Comparison of ENCODE assay signal across 26 mouse cellular contexts in genomic region chr10:77298621-77299020, GRCm38 (mm10). TPM values are rescaled to one million over a fixed set of nuclear protein-coding genes. Genes with fewer than 3 reads are reported as not detected.
A peak's percentile ranks its signal among the peaks of the same experiment; 100 is the strongest.
DNase-seq lines count a peak whose midpoint lies in the region; ATAC-seq and TF ChIP-seq lines count a peak whose summit lies in the region.
"Had no signal": no experiment of that assay in that cellular context is flagged by ENCODE, and none has a peak within 500 bp of the region (broad histone marks: within the 10 kb centered on the region; RNA-seq: fewer than 3 reads in every experiment).

No protein-coding gene starts in this region.

- peak; percentile 40; the same call in 1 of the 2 replicates for TF ChIP-seq EP300 in liver, embryonic 14.5 days (IDR thresholded peaks at IDR 0.05; ENCODE audit: low read depth)

- no peak overlapping the region for H3K4me3 ChIP-seq in forebrain, embryonic 11.5 days (ENCODE audit: low read depth, low read length)
- H3K4me3 ChIP-seq in forebrain, embryonic 13.5 days, result no peak overlapping the region
- no peak overlapping the region for H3K4me3 ChIP-seq in liver, embryonic 14.5 days (ENCODE audit: insufficient read depth in 1 of 2, low read depth in 2 of 2, low read length in 2 of 2)
- H3K4me3 ChIP-seq in kidney, embryonic 15.5 days (replicated peaks), result no peak overlapping the region
- H3K4me3 ChIP-seq: embryonic facial prominence, embryonic 10.5 days; embryonic facial prominence, embryonic 15.5 days; hindbrain, embryonic 10.5 days; hindbrain, embryonic 15.5 days had no signal

- H3K4me1 ChIP-seq in forebrain, embryonic 11.5 days (replicated peaks; ENCODE audit: control insufficient read depth, insufficient read depth, low read length), result no peaks in the 10 kb centered on the region
- H3K4me1 ChIP-seq in forebrain, embryonic 13.5 days, result no peaks in the 10 kb centered on the region
- H3K4me1 ChIP-seq in liver, embryonic 14.5 days (replicated peaks; ENCODE audit: control insufficient read depth in 2 of 2, insufficient read depth in 2 of 2, low read length in 1 of 2), result peaks cover 25 to 38% of the 10 kb centered on the region in 2 experiments
- no peaks in the 10 kb centered on the region for H3K4me1 ChIP-seq in kidney, embryonic 15.5 days
- H3K4me1 ChIP-seq: embryonic facial prominence, embryonic 10.5 days; embryonic facial prominence, embryonic 15.5 days; hindbrain, embryonic 10.5 days; hindbrain, embryonic 15.5 days had no signal

- H3K36me3 ChIP-seq in forebrain, embryonic 11.5 days (ENCODE audit: control insufficient read depth, insufficient read depth, low read length), result no peaks in the 10 kb centered on the region
- peaks cover 15% of the 10 kb centered on the region for H3K36me3 ChIP-seq in forebrain, embryonic 13.5 days (ENCODE audit: poor library complexity, severe bottlenecking)
- no peaks in the 10 kb centered on the region for H3K36me3 ChIP-seq in liver, embryonic 14.5 days (replicated peaks; ENCODE audit: control insufficient read depth, insufficient read depth, low read depth)
- H3K36me3 ChIP-seq in kidney, embryonic 15.5 days, result peaks cover 8% of the 10 kb centered on the region; the same call in 1 of the 2 replicates
- H3K36me3 ChIP-seq: embryonic facial prominence, embryonic 15.5 days had no signal

- ATAC-seq in forebrain, embryonic 11.5 days (replicated peaks; ENCODE audit: low FRiP score), result no peak
- no peak for ATAC-seq in forebrain, embryonic 13.5 days
- ATAC-seq in erythroblast, adult 5-6 weeks (replicated peaks; ENCODE audit: low FRiP score, poor library complexity, severe bottlenecking), result peak; percentile 65
- peak; percentile 78 for ATAC-seq in liver, embryonic 14.5 days (ENCODE audit: insufficient read depth)
- no peak for ATAC-seq in kidney, embryonic 15.5 days (replicated peaks; ENCODE audit: low FRiP score)
- ATAC-seq: forebrain, embryonic 16.5 days; midbrain, embryonic 16.5 days had no signal

- DNase-seq in forebrain, embryonic 11.5 days (ENCODE audit: low spot score), result peak; percentile 4
- DNase-seq in liver, embryonic 14.5 days (ENCODE audit: low read depth in 3 of 3, low spot score in 3 of 3), result peak; percentile 33 to 52 (median 43)
- DNase-seq in cerebellum, adult 18-20 months, result no peak
- DNase-seq in gastrocnemius, postnatal 25 days, result no peak
- DNase-seq: adrenal gland, adult 8-10 months; cerebellum, adult 2 months; cerebellum, postnatal 14 days; gastrocnemius, postnatal 10 days; heart, postnatal 14 days; kidney, adult 18-20 months; kidney, postnatal 4 days; lung, embryonic 14.5 days; lung, postnatal 14 days; spleen, adult 18-20 months had no signal

- no peak overlapping the region for H3K4me2 ChIP-seq in forebrain, embryonic 11.5 days (ENCODE audit: low read depth, low read length, severe bottlenecking)
- no peak overlapping the region for H3K4me2 ChIP-seq in forebrain, embryonic 13.5 days
- peak overlapping the region; percentile 9; the same call in 1 of the 2 replicates for H3K4me2 ChIP-seq in liver, embryonic 14.5 days (ENCODE audit: low read depth)
- H3K4me2 ChIP-seq in kidney, embryonic 15.5 days, result no peak overlapping the region
- H3K4me2 ChIP-seq: embryonic facial prominence, embryonic 15.5 days; hindbrain, embryonic 15.5 days; lung, embryonic 14.5 days; midbrain, embryonic 11.5 days had no signal

- WGBS in forebrain, embryonic 11.5 days, result 88% methylated on average over 8 of the region's 8 CpGs
- WGBS in forebrain, embryonic 13.5 days, result 86% methylated on average over 8 of the region's 8 CpGs
- 16% methylated on average over 8 of the region's 8 CpGs for WGBS in liver, embryonic 14.5 days (ENCODE audit: insufficient replicate concordance)
- WGBS in kidney, embryonic 15.5 days, result 67% methylated on average over 8 of the region's 8 CpGs

- no peaks in the 10 kb centered on the region for H3K27me3 ChIP-seq in forebrain, embryonic 11.5 days (ENCODE audit: control insufficient read depth, insufficient read depth, low read length)
- no peaks in the 10 kb centered on the region for H3K27me3 ChIP-seq in forebrain, embryonic 13.5 days
- H3K27me3 ChIP-seq in liver, embryonic 14.5 days (ENCODE audit: control insufficient read depth, insufficient read depth, low read length), result no peaks in the 10 kb centered on the region
- no peaks in the 10 kb centered on the region for H3K27me3 ChIP-seq in kidney, embryonic 15.5 days
- H3K27me3 ChIP-seq: CH12.LX; embryonic facial prominence, embryonic 15.5 days; hindbrain, embryonic 15.5 days had no signal

- no peak overlapping the region for H3K27ac ChIP-seq in forebrain, embryonic 11.5 days (ENCODE audit: low read depth, low read length)
- H3K27ac ChIP-seq in forebrain, embryonic 13.5 days, result no peak overlapping the region
- H3K27ac ChIP-seq in liver, embryonic 14.5 days, result no peak overlapping the region; the same call in 1 of the 2 replicates
- H3K27ac ChIP-seq in kidney, embryonic 15.5 days, result no peak overlapping the region
- H3K27ac ChIP-seq: embryonic facial prominence, embryonic 10.5 days; embryonic facial prominence, embryonic 15.5 days; hindbrain, embryonic 10.5 days; hindbrain, embryonic 15.5 days; kidney, postnatal 0 days had no signal

- TF ChIP-seq CTCF in liver, embryonic 14.5 days (IDR thresholded peaks at IDR 0.05; ENCODE audit: low read depth), result no peak

- H3K9ac ChIP-seq in forebrain, embryonic 11.5 days (ENCODE audit: low read length), result no peak overlapping the region
- H3K9ac ChIP-seq in forebrain, embryonic 13.5 days, result no peak overlapping the region
- H3K9ac ChIP-seq in liver, embryonic 14.5 days (replicated peaks), result no peak overlapping the region
- H3K9ac ChIP-seq in kidney, embryonic 15.5 days, result no peak overlapping the region
- H3K9ac ChIP-seq: embryonic facial prominence, embryonic 15.5 days; hindbrain, embryonic 15.5 days; lung, embryonic 14.5 days had no signal

- H3K9me3 ChIP-seq in forebrain, embryonic 11.5 days (ENCODE audit: control insufficient read depth, low read length), result no peaks in the 10 kb centered on the region
- no peaks in the 10 kb centered on the region for H3K9me3 ChIP-seq in forebrain, embryonic 13.5 days (replicated peaks)
- H3K9me3 ChIP-seq in liver, embryonic 14.5 days (ENCODE audit: control insufficient read depth, low read length), result no peaks in the 10 kb centered on the region
- H3K9me3 ChIP-seq in kidney, embryonic 15.5 days (replicated peaks), result no peaks in the 10 kb centered on the region
- H3K9me3 ChIP-seq: embryonic facial prominence, embryonic 10.5 days; embryonic facial prominence, embryonic 15.5 days; hindbrain, embryonic 10.5 days; hindbrain, embryonic 15.5 days had no signal

RNA-seq across cellular contexts. Expression of gene Pofut2, which starts 39.6 kb away (rescaled TPM):
- polyA plus RNA-seq in forebrain, embryonic 11.5 days (2014; fragmentation: Nextera tagmentation; extraction: Ambion mirVana), result 67.0 and 78.0 TPM in 2 replicates
- polyA plus RNA-seq in forebrain, embryonic 13.5 days (2015; fragmentation: Nextera tagmentation; extraction: Ambion mirVana), result 46.6 and 52.8 TPM in 2 replicates
- total RNA-seq in erythroblast, adult 5-6 weeks (2015; ENCODE audit: low replicate concordance), result 0.77 and 2.9 TPM in 2 replicates
- total RNA-seq in erythroblast, adult 5-6 weeks (2017; ENCODE audit: low replicate concordance), result 2.0 and 3.4 TPM in 2 replicates
- polyA plus RNA-seq in liver, embryonic 14.5 days (2012; rRNA removed), result 12.9 and 14.7 TPM in 2 replicates
- 17.6 and 18.4 TPM in 2 replicates for polyA plus RNA-seq in liver, embryonic 14.5 days (2014; fragmentation: Nextera tagmentation; extraction: Ambion mirVana)
- 118 and 134 TPM in 2 replicates for polyA plus RNA-seq in kidney, embryonic 15.5 days (2015; fragmentation: Nextera tagmentation; extraction: Ambion mirVana)
- 10 to 100 TPM; 24.2 TPM for total RNA-seq in gastrocnemius, postnatal 25 days (2021)

Comparison
In these comparisons a context has a peak if more than half of its experiments do, and no peak if none do; other contexts are left out.
1. ATAC-seq: peak in erythroblast, adult 5-6 weeks (single experiment) and liver, embryonic 14.5 days (single experiment); none in forebrain, embryonic 11.5 days (single experiment), forebrain, embryonic 13.5 days (single experiment) and kidney, embryonic 15.5 days (single experiment).
2. DNase-seq: peak in forebrain, embryonic 11.5 days (single experiment) and liver, embryonic 14.5 days (3 of 3); none in cerebellum, adult 18-20 months (0 of 2) and gastrocnemius, postnatal 25 days (single experiment).